Mouse (Mus musculus) lung, adult 2 months (tissue): ENCODE measurements around the gene Tars. TPM values are rescaled to one million over a fixed set of nuclear protein-coding genes. Genes with fewer than 3 reads are reported as not detected.

Experiments
- DNase-seq: peaks from one replicate; pipeline ENCODE4 v3.0.0; 2022
- H3K4me1 ChIP-seq: fragments of 200-500 bp; 2 replicates; pipeline ENCODE4 v1.6.1; 2011; ENCODE audit warnings: low read length; ENCODE audit not compliant: control insufficient read depth, insufficient read depth
- H3K4me3 ChIP-seq: fragments of 200-500 bp; replicated peaks from 2 replicates; pipeline ENCODE3; 2011; ENCODE audit warnings: low read depth, mild to moderate bottlenecking, control low read depth, low read length; ENCODE audit errors: extremely low read depth
- CTCF ChIP-seq: fragments of 200-500 bp; IDR thresholded peaks from 2 replicates; pipeline ENCODE4 v1.5.1; 2011; ENCODE audit warnings: mild to moderate bottlenecking, low read length, control low read depth; ENCODE audit not compliant: insufficient read depth
- POLR2A ChIP-seq: fragments of 200-500 bp; IDR thresholded peaks from 2 replicates; pipeline ENCODE4 v1.6.1; 2011; ENCODE audit warnings: low read depth, mild to moderate bottlenecking, control low read depth, low read length, borderline replicate concordance; ENCODE audit errors: extremely low read depth
- WGBS: fragments of 180-500 bp; shearing (Covaris S2); methylation state at CpG from one replicate; pipeline ENCODE4 v1.1.7; 2018; 5-methylcytosine and 5-hydroxymethylcytosine counted together
- polyA plus RNA-seq: library from polyadenylated mRNA; depleted of rRNA; stranded (reverse); fragments of >200 nt; gene quantifications from 2 replicates; pipeline ENCODE4 v1.2.3, GENCODE M21; 2012

Gene Tars
- polyA plus RNA-seq, 1 experiment = 13.0 TPM

- no peak for TF ChIP-seq POLR2A
- no peak for TF ChIP-seq CTCF
- no peak for DNase-seq
- WGBS = 55% methylated on average over 3 of the region's 3 CpGs
- Histone ChIP-seq H3K4me3 (no peak overlapping the region), H3K4me1 (no peaks in the 10 kb centered on the region)
These were observed 29.9 kb downstream of the Tars start for GRCm38 (mm10) chr15:11369572-11369971.

- no peak overlapping the region for H3K4me3 ChIP-seq
- 95% methylated on average over 1 of the region's 1 CpGs for WGBS
- DNase-seq = no peak
- no peak for TF ChIP-seq CTCF
- TF ChIP-seq POLR2A = no peak
- no peaks in the 10 kb centered on the region for H3K4me1 ChIP-seq
These were observed 34.7 kb downstream of the Tars start for GRCm38 (mm10) chr15:11364795-11365194.

GRCm38 (mm10) chr15:11364112-11364511, 35.4 kb downstream of the Tars start:
- TF ChIP-seq POLR2A (no peak), CTCF (no peak)
- 12% methylated on average over 2 of the region's 2 CpGs for WGBS
- DNase-seq = no peak
- no peak overlapping the region for H3K4me3 ChIP-seq
- H3K4me1 ChIP-seq = no peaks in the 10 kb centered on the region

- 79% methylated on average over 5 of the region's 5 CpGs for WGBS
These were observed 37.6 kb downstream of the Tars start for GRCm38 (mm10) chr15:11361824-11362223.

GRCm38 (mm10) chr15:11360888-11361287, 38.6 kb downstream of the Tars start:
- no peak for TF ChIP-seq POLR2A
- no peak for TF ChIP-seq CTCF
- no peak overlapping the region for H3K4me3 ChIP-seq
- H3K4me1 ChIP-seq = no peaks in the 10 kb centered on the region
- no peak for DNase-seq
- 72% methylated on average over 1 of the region's 1 CpGs for WGBS

More at GRCm38 (mm10) chr15:11361824-11362223, 37.6 kb downstream of the Tars start:
- DNase-seq = no peak
- H3K4me1 ChIP-seq = no peaks in the 10 kb centered on the region
- no peak overlapping the region for H3K4me3 ChIP-seq
- no peak for TF ChIP-seq POLR2A
- no peak for TF ChIP-seq CTCF

- 93% methylated on average over 2 of the region's 2 CpGs for WGBS
- DNase-seq = no peak
- TF ChIP-seq CTCF (no peak), POLR2A (no peak)
- no peaks in the 10 kb centered on the region for H3K4me1 ChIP-seq
- H3K4me3 ChIP-seq = no peak overlapping the region
These were observed 42.0 kb downstream of the Tars start for GRCm38 (mm10) chr15:11357501-11357900.

- DNase-seq = no peak
- Histone ChIP-seq H3K4me3 (no peak overlapping the region), H3K4me1 (no peaks in the 10 kb centered on the region)
- 74% methylated on average over 3 of the region's 3 CpGs for WGBS
- no peak for TF ChIP-seq CTCF
- TF ChIP-seq POLR2A = no peak
These were observed 43.6 kb downstream of the Tars start for GRCm38 (mm10) chr15:11355865-11356264.

GRCm38 (mm10) chr15:11339467-11340180, 59.8 kb downstream of the Tars start:
- DNase-seq = no peak
- WGBS = 68% methylated on average over 7 of the region's 7 CpGs
- TF ChIP-seq POLR2A (no peak), CTCF (no peak)
- no peak overlapping the region for H3K4me3 ChIP-seq
- H3K4me1 ChIP-seq = no peaks in the 10 kb centered on the region
